Mouse (Mus musculus): ENCODE data around the gene Gria1.

DNA sequence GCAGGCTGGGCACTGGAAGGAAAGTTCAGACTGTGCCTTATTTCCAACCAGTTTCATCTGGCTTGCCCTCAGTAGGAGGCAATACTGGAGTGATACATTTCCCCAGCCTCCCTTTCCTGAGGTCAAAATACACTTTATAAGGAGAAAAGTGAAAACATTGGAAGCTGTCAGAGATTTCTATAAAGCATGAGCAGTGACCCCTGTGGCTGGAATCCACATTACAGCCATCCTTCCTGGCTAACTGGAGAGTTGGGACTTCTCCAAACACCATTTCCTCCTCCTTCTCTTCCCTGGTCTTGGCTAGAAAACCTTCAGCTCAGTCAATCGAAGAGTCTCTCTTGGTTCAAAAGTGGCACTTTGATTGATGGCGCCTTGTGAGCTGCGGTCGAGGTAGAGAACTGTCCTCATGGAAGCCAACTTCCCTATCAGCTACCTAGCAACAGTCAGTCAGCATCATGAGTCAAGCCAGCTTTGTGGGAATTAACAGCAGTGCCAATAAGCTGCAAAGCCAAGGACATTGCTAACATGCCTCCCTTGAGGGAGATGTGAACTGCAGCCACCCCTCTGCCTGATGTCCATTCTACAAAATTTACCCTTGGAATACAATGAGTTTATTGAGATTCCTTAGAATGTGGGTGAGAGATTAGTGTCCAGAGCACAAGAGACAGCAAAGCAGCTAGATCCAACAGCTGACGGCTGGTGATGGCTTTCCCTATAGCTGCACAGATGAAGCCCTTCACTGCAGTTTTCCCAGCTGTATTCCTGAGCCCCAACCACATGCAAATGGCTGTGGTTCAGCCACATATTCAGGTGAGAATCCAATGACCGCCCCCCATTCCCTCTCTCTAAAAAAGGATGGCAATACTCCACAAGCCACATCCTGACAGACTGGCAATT lies 40.7 kb downstream of the Gria1 start:
- no peak; the same call in 1 of the 2 replicates for TF ChIP-seq CTCF (IDR thresholded peaks at IDR 0.05; ENCODE audit: borderline replicate concordance, extremely low read depth, insufficient read depth, insufficient read length)
- no peak for TF ChIP-seq POLR2A (IDR thresholded peaks at IDR 0.05; ENCODE audit: borderline replicate concordance, extremely low read depth, insufficient read depth, insufficient read length, poor library complexity, severe bottlenecking)
